Mouse (Mus musculus) liver (tissue): ENCODE data around the gene Bdkrb2.

Experiments
- DNase-seq: peaks from one replicate; pipeline ENCODE4 v3.0.0-alpha.2; 2020; ENCODE audit warnings: mixed read lengths

The Bdkrb2 gene

DNA sequence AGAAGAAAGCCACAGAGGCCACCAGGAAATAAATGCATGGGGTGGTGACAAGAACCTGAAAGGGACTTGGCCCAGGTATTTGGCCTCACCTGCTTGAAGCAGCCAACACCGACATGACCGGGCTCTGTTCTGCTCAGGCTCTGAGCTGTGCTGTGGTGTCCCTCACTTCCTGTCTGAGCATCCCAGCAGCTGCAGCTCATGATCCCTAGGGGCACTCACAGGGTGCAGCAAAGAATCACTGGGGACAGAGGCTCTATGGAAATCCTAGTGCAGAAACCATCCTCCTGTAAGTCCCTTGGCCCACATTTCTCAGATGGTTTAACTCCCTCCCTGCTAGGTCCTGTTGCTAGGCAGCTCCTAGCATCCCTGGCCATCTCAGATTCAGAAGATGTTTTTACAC lies 15.9 kb upstream of the Bdkrb2 start:
- no peak for DNase-seq

DNA sequence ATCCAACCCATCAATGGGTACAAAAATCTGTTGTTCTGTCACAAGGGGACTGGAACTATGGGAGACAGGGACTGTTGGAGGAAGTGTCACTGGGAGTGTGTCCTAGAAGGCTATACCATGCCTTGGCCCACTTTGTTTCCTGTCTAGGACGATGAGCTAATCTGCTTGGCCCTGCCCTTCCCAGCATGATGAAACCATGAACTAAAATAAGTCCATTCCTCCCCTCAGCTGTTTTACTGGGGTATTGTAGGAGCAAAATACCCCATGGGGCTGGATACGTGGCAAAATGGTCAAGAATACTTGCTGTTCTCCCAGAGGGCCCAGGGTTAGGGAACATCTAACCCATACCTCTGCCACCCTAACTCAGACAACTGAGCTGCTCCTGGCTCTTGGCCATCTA lies 15.0 kb upstream of the Bdkrb2 start:
- no peak for DNase-seq

- no peak for DNase-seq
Measured at GRCm38 (mm10) chr12:105548881-105549280, 14.1 kb upstream of the Bdkrb2 start.

DNA sequence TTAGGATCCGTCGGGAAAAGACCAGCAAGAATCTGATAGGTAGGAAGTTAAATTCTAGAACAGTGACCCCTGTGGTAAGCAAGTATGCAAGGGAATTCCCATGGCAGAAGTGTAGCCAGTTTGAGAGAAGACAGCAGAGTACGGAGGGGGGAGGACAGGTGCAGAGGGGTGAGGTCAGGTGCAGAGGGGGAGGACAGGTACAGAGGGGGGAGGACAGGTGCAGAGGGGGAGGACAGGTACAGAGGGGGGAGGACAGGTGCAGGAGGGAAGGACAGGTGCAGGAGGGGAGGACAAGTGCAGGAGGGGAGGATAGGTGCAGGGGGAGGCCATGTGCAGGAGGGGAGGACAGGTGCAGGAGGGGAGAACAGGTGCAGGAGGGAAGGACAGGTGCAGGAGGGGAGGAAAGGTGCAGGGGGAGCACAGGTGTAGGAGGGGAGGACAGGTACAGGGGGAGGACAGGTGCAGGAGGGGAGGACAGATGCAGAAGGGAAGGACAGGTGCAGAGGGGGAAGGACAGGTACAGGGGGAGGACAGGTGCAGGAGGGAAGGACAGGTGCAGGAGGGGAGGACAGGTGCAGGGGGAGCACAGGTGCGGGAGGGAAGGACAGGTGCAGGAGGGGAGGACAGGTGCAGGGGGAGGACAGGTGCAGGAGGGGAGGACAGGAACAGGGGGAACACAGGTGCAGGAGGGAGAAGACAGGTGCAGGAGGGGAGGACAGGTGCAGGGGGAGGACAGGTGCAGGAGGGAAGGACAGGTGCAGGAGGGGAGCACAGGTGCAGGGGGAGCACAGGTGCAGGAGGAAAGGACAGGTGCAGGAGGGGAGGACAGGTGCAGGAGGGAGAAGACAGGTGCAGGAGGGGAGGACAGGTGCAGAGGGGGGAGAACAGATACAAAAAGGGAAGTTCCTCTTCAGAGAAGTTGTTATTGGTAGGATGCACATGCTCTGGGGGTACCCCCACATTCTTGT lies 12.9 kb upstream of the Bdkrb2 start:
- no peak for DNase-seq

- DNase-seq, result no peak
Measured at GRCm38 (mm10) chr12:105551551-105551989, 11.5 kb upstream of the Bdkrb2 start.

DNA sequence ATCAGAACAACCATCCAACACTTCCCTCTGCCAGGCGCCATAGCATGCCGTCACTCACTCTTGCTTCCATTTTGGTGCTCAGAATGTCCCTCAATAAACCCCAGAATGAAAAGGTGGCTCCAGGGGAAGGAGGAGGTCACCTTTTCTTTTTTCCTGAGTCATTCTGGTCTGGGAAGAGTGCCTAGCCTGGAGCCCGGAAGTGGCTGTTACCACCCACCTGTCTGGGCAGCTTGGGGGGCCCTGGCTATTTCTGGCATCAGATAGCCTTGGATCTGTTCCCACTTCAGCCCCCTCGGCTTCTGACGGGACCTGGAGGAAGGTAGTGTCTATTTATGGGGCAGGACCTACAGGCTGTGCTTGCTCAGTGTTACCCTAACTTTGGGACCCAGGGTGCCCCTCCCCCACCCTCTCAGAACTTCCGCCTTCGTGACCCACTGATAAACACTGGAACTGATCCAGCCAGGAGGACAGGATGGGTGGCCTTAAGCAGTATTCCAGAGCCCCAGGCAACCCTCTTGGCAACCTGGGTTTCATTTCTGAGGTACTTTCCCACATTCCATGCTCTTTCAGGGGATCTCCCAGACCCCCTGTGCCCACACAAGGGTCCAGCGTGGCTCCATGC lies 8.8 kb upstream of the Bdkrb2 start:
- no peak for DNase-seq

GRCm38 (mm10) chr12:105555172-105555571 lies 7.9 kb upstream of the Bdkrb2 start:
- no peak for DNase-seq

DNA sequence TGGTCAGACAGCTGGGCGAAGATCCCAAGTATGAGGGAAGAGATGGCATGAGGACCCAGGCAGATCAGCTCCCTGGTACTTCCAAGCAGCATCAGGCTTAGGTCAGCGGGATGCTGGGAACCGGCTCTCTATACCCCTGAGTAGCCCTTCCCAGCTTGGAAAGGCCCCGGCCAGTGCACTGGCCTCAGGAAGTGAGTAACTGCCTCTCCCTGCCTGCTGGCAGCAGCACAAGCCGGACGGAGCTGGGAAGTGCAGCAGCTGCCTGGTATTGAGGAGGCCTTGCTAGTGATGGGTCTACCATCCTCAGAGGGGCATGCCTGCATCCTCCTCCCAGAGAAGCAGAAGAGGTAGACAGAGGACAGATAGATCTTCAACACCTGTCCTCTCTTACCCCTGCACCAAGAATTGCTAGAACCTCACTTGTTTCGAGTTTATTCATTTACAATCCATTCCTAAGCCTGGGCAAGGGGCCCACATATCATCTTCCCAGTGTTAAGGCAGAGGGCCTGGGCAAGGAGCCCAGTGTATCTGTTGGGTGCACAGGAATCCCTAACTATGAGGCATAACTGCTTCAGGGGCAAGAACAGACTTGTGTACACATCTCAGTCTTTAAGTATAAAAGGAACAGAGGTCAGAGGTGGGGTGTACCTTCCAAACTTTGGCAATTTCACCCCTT lies 5.6 kb upstream of the Bdkrb2 start:
- DNase-seq, result no peak

- DNase-seq, result no peak
Measured at GRCm38 (mm10) chr12:105561007-105561534, 2.0 kb upstream of the Bdkrb2 start.

DNA sequence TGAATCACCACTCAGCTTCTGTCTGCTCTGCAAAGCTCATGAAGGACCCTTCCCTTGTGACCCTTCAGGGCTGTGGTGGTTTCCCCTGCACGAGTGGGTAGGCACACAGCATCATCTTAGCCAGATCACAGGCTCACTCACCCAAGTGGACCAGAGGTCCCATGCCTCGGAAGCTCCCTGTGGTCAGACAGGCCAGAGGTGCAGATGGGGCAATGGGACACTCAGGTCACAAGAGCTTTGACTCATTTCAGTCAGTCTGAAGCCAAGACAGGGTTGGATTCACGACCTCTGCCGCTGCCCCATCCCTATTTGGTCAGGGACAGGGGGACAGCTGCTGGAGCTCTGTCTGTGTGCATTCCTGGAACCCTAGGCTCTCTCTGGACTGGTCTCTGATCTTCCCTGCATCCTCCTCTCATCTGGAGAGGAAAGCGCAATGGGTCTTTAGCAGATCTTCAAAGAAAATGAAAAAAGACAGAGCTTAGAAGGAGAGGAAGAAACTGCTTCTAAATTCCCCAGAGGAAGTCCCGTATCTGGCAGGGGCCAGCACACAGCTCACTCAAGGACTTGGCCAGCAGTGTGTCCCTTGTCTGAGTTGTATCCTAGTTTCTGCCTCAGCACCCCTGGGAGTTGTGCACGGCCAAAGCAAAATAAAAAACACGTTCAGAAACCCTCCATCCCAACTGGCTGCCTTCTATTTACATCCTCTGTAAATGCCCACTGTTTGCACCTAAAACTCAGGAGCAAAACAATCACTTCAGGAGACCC lies 788 bp upstream of the Bdkrb2 start:
- no peak for DNase-seq

DNA sequence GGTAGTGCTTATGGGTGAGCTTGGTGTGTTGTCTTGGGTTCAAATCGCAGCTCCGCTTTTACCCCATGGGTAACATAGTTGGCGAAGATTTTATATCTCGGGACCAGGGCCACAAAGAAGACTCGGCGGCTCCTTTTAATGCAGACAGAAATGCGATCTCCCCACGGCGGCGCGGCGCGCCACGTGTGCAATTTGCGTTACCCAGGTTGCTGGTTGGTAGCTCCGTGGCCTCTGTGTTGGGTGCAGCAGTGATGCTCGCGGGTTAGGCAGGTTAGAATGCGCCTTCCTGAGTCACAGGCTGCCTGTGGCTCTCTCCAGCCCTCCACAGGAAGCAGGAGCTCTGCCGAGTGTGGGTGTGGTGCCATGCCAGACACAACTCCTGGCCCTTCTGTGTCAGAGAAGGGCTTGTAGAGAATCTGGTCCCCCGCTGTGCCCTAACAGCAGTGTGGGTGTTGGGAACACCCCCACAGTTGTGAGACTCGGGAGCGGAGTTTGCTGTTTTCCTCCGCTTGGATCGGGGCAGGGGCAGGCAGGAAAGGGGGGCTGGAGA lies 775 bp downstream of the Bdkrb2 start:
- no peak for DNase-seq

GRCm38 (mm10) chr12:105565221-105565620 lies 2.2 kb downstream of the Bdkrb2 start:
- DNase-seq, result no peak

- no peak for DNase-seq
Measured at GRCm38 (mm10) chr12:105571867-105572266, 8.8 kb downstream of the Bdkrb2 start.

GRCm38 (mm10) chr12:105572622-105573021 lies 9.6 kb downstream of the Bdkrb2 start:
- no peak for DNase-seq

DNA sequence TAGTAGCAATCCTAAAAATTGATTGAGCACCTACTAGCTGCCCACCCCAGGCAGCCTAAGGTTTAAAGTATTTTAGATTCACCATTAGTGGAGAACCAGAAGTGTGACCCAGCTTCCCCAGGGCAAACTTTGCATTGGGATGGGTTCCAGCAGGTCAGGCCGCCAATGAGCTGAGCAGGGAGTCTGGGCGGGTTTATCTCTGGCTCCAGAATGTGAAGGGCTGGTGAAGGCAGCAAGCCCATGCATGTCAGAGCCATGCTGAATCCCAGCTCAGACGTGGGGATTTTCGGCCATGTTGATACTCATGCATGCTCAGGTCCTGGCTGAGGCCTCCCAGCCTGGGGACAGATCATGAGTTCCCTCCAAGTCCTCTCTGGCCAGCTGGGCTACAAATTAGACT lies 11.3 kb downstream of the Bdkrb2 start:
- no peak for DNase-seq

- no peak for DNase-seq
Measured at GRCm38 (mm10) chr12:105580490-105580889, 17.5 kb downstream of the Bdkrb2 start.

- no peak for DNase-seq
Measured at GRCm38 (mm10) chr12:105582486-105582885, 19.5 kb downstream of the Bdkrb2 start.

DNA sequence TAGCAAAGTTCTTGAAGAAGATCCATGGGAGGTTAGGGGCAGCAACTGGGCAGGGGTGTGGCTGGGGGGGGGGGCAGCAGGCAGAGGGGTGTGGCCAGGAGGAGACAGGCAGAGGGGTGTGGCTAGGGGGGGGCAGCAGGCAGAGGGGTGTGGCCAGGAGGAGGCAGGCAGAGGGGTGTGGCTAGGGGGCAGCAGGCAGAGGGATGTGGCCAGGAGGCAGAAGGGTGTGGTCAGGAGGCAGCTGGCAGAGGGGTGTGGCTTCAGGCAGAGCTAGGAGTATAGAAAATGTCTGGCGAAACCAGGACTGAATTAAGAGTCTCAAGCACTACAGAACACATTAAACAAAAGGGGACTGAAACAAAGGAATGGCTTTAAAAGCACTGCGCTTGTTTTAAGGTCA lies 20.5 kb downstream of the Bdkrb2 start:
- peak; percentile 86 for DNase-seq

DNA sequence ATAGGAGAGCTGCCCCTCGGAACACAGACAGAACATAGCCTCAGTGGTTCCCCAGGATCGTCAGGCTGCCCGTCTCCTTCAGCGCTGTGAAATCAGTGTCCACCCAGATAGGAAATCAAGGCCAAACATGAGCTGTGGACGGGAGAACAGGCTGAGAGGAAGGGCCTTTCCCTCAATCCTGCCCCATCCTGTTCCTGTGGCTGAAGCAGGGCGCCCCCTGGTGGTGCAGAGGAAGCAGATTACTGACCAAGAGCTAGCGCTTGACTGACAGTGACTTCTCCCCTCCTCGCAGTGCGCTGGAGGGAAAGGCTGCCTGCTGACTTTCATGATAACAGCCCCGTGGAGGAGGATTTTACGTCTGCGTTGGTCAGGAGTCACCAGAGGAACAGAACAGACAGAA lies 21.8 kb downstream of the Bdkrb2 start:
- peak; percentile 73 for DNase-seq

GRCm38 (mm10) chr12:105587526-105587925 lies 24.5 kb downstream of the Bdkrb2 start:
- no peak for DNase-seq

DNA sequence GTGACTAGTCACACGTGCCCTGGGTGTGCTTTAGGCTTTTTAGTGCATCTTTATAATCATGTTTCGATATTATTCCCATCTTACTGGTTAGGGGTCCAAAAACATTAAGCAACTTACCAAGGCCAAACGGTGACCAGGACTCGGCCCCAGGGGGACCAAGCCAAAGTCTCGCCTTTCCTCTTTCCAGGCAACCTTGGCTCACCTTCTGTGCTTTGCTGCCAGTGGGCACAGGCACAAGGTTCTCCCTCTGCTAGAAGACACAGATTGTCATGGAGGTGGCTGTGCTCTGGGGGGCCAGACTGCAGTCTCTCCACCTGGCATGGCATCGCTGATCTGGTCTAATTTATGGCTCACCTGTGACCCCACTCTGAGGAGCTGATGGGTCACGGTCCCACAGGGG lies 27.8 kb downstream of the Bdkrb2 start:
- no peak for DNase-seq

DNA sequence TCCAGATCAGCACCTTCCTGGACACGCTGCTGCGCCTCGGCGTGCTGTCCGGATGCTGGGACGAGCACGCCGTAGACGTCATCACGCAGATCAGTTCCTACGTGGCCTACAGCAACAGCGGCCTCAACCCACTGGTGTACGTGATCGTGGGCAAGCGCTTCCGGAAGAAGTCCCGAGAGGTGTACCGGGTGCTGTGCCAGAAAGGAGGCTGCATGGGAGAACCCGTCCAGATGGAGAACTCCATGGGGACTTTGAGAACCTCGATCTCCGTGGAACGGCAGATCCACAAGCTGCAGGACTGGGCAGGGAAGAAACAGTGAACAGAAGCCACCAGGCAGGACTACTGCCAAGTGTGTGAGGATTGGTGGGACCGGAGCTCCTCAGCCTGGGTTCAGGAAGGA lies 29.3 kb downstream of the Bdkrb2 start:
- no peak for DNase-seq
